Mouse (Mus musculus): ENCODE measurements around the gene Ptpn23. TPM values are rescaled to one million over a fixed set of nuclear protein-coding genes. Genes with fewer than 3 reads are reported as not detected.
A peak's percentile ranks its signal among the peaks of the same experiment; 100 is the strongest.
"Not testable (repeated sequence)": the region's sequence is repeated elsewhere in the genome, so short reads cannot be mapped to it uniquely, and the experiment has no call there.

Gene Ptpn23
- polyA plus RNA-seq, 2 experiments = 18.5 to 44.5 TPM

GRCm38 (mm10) chr9:110413785-110414184, 5.8 kb upstream of the Ptpn23 start:
- Histone ChIP-seq H3K4me3 (replicated peaks; ENCODE audit: low read length) (no peak overlapping the region), H3K27me3 (ENCODE audit: control insufficient read depth, insufficient read depth, low read length) (no peaks in the 10 kb centered on the region), H3K4me2 (replicated peaks; ENCODE audit: low read depth, low read length, severe bottlenecking) (no peak overlapping the region), H3K36me3 (ENCODE audit: control insufficient read depth, insufficient read depth, low read length) (no peaks in the 10 kb centered on the region), H3K9ac (ENCODE audit: low read depth, low read length, severe bottlenecking) (no peak overlapping the region), H3K27ac (replicated peaks; ENCODE audit: low read depth, low read length) (no peak overlapping the region), H3K9me3 (ENCODE audit: control insufficient read depth, low read length) (no peaks in the 10 kb centered on the region), H3K4me1 (ENCODE audit: control insufficient read depth, insufficient read depth, low read length) (no peaks in the 10 kb centered on the region)
- 53% methylated on average over 9 of the region's 9 CpGs for WGBS
- no peak for ATAC-seq (ENCODE audit: low FRiP score, low read depth)
- no peak for TF ChIP-seq POLR2A (IDR thresholded peaks at IDR 0.05; ENCODE audit: borderline replicate concordance, extremely low read depth, insufficient read depth, insufficient read length)
- peak; percentile 47 for DNase-seq (ENCODE audit: low spot score)

GRCm38 (mm10) chr9:110412926-110413325, 4.9 kb upstream of the Ptpn23 start:
- no peak for ATAC-seq (ENCODE audit: low FRiP score, low read depth)
- Histone ChIP-seq H3K27me3 (ENCODE audit: control insufficient read depth, insufficient read depth, low read length) (no peaks in the 10 kb centered on the region), H3K9me3 (ENCODE audit: control insufficient read depth, low read length) (no peaks in the 10 kb centered on the region), H3K36me3 (ENCODE audit: control insufficient read depth, insufficient read depth, low read length) (no peaks in the 10 kb centered on the region), H3K4me1 (ENCODE audit: control insufficient read depth, insufficient read depth, low read length) (no peaks in the 10 kb centered on the region), H3K27ac (replicated peaks; ENCODE audit: low read depth, low read length) (no peak overlapping the region), H3K9ac (ENCODE audit: low read depth, low read length, severe bottlenecking) (no peak overlapping the region), H3K4me2 (replicated peaks; ENCODE audit: low read depth, low read length, severe bottlenecking) (no peak overlapping the region), H3K4me3 (replicated peaks; ENCODE audit: low read length) (no peak overlapping the region)
- 74% methylated on average over 7 of the region's 7 CpGs for WGBS
- no peak for DNase-seq (ENCODE audit: low spot score)
- no peak for TF ChIP-seq POLR2A (IDR thresholded peaks at IDR 0.05; ENCODE audit: borderline replicate concordance, extremely low read depth, insufficient read depth, insufficient read length)

- ATAC-seq (ENCODE audit: low FRiP score, low read depth) (no peak), DNase-seq (ENCODE audit: low spot score) (peak; percentile 83)
- TF ChIP-seq POLR2A (IDR thresholded peaks at IDR 0.05; ENCODE audit: borderline replicate concordance, extremely low read depth, insufficient read depth, insufficient read length) = no peak
- H3K27ac ChIP-seq (replicated peaks; ENCODE audit: low read depth, low read length) = no peak overlapping the region
- no peaks in the 10 kb centered on the region for H3K36me3 ChIP-seq (ENCODE audit: control insufficient read depth, insufficient read depth, low read length)
- H3K4me3 ChIP-seq (replicated peaks; ENCODE audit: low read length) = no peak overlapping the region
- no peak overlapping the region for H3K9ac ChIP-seq (ENCODE audit: low read depth, low read length, severe bottlenecking)
- no peak overlapping the region for H3K4me2 ChIP-seq (replicated peaks; ENCODE audit: low read depth, low read length, severe bottlenecking)
- WGBS = 47% methylated on average over 6 of the region's 6 CpGs
- no peaks in the 10 kb centered on the region for H3K27me3 ChIP-seq (ENCODE audit: control insufficient read depth, insufficient read depth, low read length)
- H3K4me1 ChIP-seq (ENCODE audit: control insufficient read depth, insufficient read depth, low read length) = peaks cover 7% of the 10 kb centered on the region
- H3K9me3 ChIP-seq (ENCODE audit: control insufficient read depth, low read length) = no peaks in the 10 kb centered on the region
Measured at GRCm38 (mm10) chr9:110410908-110411887, 3.2 kb upstream of the Ptpn23 start.

GRCm38 (mm10) chr9:110407311-110408098, 508 bp downstream of the Ptpn23 start:
- ATAC-seq (ENCODE audit: low FRiP score, low read depth) = peak; percentile 62
- WGBS = 1% methylated on average over 40 of the region's 41 CpGs
- Histone ChIP-seq H3K36me3 (ENCODE audit: control insufficient read depth, insufficient read depth, low read length) (peaks cover 11% of the 10 kb centered on the region), H3K9me3 (ENCODE audit: control insufficient read depth, low read length) (no peaks in the 10 kb centered on the region), H3K4me1 (ENCODE audit: control insufficient read depth, insufficient read depth, low read length) (peaks cover 7% of the 10 kb centered on the region), H3K27me3 (ENCODE audit: control insufficient read depth, insufficient read depth, low read length) (no peaks in the 10 kb centered on the region), H3K27ac (replicated peaks; ENCODE audit: low read depth, low read length) (peak overlapping the region; percentile 58), H3K4me3 (replicated peaks; ENCODE audit: low read length) (peak overlapping the region; percentile 70), H3K9ac (ENCODE audit: low read depth, low read length, severe bottlenecking) (peak overlapping the region; percentile 87), H3K4me2 (replicated peaks; ENCODE audit: low read depth, low read length, severe bottlenecking) (peak overlapping the region; percentile 83)
- no peak for DNase-seq (ENCODE audit: low spot score)
- no peak for TF ChIP-seq POLR2A (IDR thresholded peaks at IDR 0.05; ENCODE audit: borderline replicate concordance, extremely low read depth, insufficient read depth, insufficient read length)

GRCm38 (mm10) chr9:110403240-110403639, 4.8 kb downstream of the Ptpn23 start:
- not testable (repeated sequence) for H3K4me3 ChIP-seq (replicated peaks; ENCODE audit: low read length); H3K27ac ChIP-seq (replicated peaks; ENCODE audit: low read depth, low read length); H3K27me3 ChIP-seq (ENCODE audit: control insufficient read depth, insufficient read depth, low read length); H3K4me2 ChIP-seq (replicated peaks; ENCODE audit: low read depth, low read length, severe bottlenecking); H3K9me3 ChIP-seq (ENCODE audit: control insufficient read depth, low read length); H3K9ac ChIP-seq (ENCODE audit: low read depth, low read length, severe bottlenecking); H3K4me1 ChIP-seq (ENCODE audit: control insufficient read depth, insufficient read depth, low read length); DNase-seq (ENCODE audit: low spot score); ATAC-seq (ENCODE audit: low FRiP score, low read depth)
- 85% methylated on average over 4 of the region's 4 CpGs for WGBS
- peaks cover 21% of the 10 kb centered on the region for H3K36me3 ChIP-seq (ENCODE audit: control insufficient read depth, insufficient read depth, low read length)

All from limb, embryonic 14.5 days (tissue).